Mouse (Mus musculus): ENCODE data around the gene Fbxo7.

DNA sequence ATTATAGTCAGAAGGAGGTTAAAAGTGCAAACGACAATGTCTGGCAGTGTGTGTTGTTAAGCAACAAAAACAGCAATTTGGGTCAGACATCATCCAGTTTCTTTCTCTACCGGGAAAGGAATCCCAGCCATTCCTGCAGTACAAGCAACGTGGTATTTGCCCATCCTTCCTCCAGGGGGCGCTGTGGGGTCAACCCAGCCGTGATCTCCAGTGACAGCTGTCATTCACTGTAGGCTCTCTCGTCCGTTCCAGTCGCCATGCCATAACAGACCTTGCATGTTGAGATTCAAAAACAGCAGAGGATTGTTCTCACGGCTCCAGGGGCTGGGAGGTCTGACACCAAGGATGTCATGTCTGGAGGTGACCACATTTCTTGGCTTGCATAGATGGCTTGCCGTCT is 70.1 kb downstream of the Fbxo7 start:
- TF ChIP-seq GATA1 (IDR thresholded peaks at IDR 0.05; ENCODE audit: borderline replicate concordance, low read length) (no peak), FLI1 (IDR thresholded peaks at IDR 0.05; ENCODE audit: low read length) (no peak)

Measured in megakaryocyte, embryonic 14.5 days (primary cell).